Mouse (Mus musculus): ENCODE measurements around the gene Rbms3.

The Rbms3 gene

GRCm38 (mm10) chr9:117031237-117031636 lies 598.5 kb downstream of the Rbms3 start:
- DNase-seq: no peak

GRCm38 (mm10) chr9:117030837-117031236 lies 598.9 kb downstream of the Rbms3 start:
- no peak for DNase-seq

GRCm38 (mm10) chr9:117029953-117030352 lies 599.8 kb downstream of the Rbms3 start:
- no peak for DNase-seq

GRCm38 (mm10) chr9:117028586-117028985 lies 601.1 kb downstream of the Rbms3 start:
- no peak for DNase-seq

- DNase-seq: no peak
Observed at GRCm38 (mm10) chr9:117022086-117022485, 607.6 kb downstream of the Rbms3 start.

GRCm38 (mm10) chr9:117021506-117021905 lies 608.2 kb downstream of the Rbms3 start:
- DNase-seq: no peak

GRCm38 (mm10) chr9:117020216-117020615 lies 609.5 kb downstream of the Rbms3 start:
- no peak for DNase-seq

GRCm38 (mm10) chr9:117018741-117019163 lies 611.0 kb downstream of the Rbms3 start:
- peak; percentile 13 for DNase-seq

GRCm38 (mm10) chr9:117018301-117018700 lies 611.4 kb downstream of the Rbms3 start:
- no peak for DNase-seq

GRCm38 (mm10) chr9:117016605-117017319 lies 613.0 kb downstream of the Rbms3 start:
- no peak for DNase-seq

GRCm38 (mm10) chr9:117013386-117013785 lies 616.3 kb downstream of the Rbms3 start:
- DNase-seq: no peak

GRCm38 (mm10) chr9:117010801-117011200 lies 618.9 kb downstream of the Rbms3 start:
- no peak for DNase-seq

- no peak for DNase-seq
Observed at GRCm38 (mm10) chr9:117008194-117008593, 621.5 kb downstream of the Rbms3 start.

GRCm38 (mm10) chr9:117002083-117002482 lies 627.6 kb downstream of the Rbms3 start:
- DNase-seq: no peak

GRCm38 (mm10) chr9:116999186-116999585 lies 630.5 kb downstream of the Rbms3 start:
- DNase-seq: no peak

GRCm38 (mm10) chr9:116990321-116990720 lies 639.4 kb downstream of the Rbms3 start:
- no peak for DNase-seq

GRCm38 (mm10) chr9:116980801-116981200 lies 648.9 kb downstream of the Rbms3 start:
- DNase-seq: no peak

GRCm38 (mm10) chr9:116977428-116977827 lies 652.3 kb downstream of the Rbms3 start:
- DNase-seq: no peak

- DNase-seq: no peak
Observed at GRCm38 (mm10) chr9:116976575-116977408, 652.9 kb downstream of the Rbms3 start.

GRCm38 (mm10) chr9:116975269-116975668 lies 654.4 kb downstream of the Rbms3 start:
- DNase-seq: no peak

- DNase-seq: no peak
Observed at GRCm38 (mm10) chr9:116974134-116974533, 655.6 kb downstream of the Rbms3 start.

GRCm38 (mm10) chr9:116973594-116973993 lies 656.1 kb downstream of the Rbms3 start:
- no peak for DNase-seq

GRCm38 (mm10) chr9:116967317-116967716 lies 662.4 kb downstream of the Rbms3 start:
- no peak for DNase-seq

- DNase-seq: no peak
Observed at GRCm38 (mm10) chr9:116965691-116966090, 664.0 kb downstream of the Rbms3 start.

All from cerebellum, adult 11-12 months (tissue).